In the genomic region with DNA sequence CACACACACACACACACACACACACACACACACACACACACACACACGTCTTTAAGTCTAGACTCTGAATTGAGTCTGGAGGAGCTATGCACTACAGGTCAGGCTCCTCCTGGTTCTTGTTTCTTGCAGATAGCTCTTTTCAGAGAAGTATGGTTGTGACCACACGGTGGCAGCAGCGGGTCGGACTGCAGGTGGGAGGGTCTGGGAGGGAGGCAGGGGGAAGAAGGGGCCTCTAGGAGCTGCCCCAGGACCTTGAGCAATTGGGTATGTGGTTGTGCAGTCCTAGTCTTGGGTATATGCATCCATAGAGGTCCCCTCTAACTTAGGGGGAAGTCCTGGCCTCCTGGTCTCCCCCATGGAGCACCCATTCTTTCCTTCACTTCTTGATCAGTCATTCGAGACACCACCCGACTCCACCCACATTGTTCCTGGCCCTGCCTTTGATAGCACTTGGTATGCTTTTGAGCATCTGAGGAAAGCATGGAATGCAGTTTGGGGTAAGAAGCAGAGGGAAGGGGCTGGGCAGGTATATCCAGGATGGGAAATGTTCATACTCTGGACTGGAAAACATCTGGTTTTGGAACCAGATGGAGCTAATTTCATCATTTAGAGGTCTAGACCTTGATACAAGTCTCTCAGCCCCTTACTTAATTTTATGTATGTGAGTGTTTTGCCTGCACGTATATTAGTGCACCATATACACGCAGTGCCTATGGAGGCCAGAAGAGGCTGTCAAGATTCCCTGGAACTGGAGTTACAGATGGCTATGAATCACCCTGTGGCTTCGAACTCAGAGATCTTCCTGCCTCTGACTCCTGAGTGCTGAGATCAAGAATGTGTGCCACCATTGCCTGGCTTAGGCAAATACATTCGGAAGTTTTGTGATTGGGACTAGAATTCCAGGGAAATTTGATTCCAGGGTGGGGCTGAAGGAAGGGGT, we compare ENCODE assay signal across 8 mouse cellular contexts. TPM values are rescaled to one million over a fixed set of nuclear protein-coding genes. Genes with fewer than 3 reads are reported as not detected.
A peak's percentile ranks its signal among the peaks of the same experiment; 100 is the strongest.
DNase-seq lines count a peak whose midpoint lies in the region; ATAC-seq and TF ChIP-seq lines count a peak whose summit lies in the region.

No protein-coding gene starts in this region.

- no peaks in the 10 kb centered on the region for H3K27me3 ChIP-seq in forebrain, embryonic 14.5 days (replicated peaks; ENCODE audit: control insufficient read depth, insufficient read depth, low read length)
- H3K27me3 ChIP-seq in forebrain, embryonic 16.5 days (replicated peaks; ENCODE audit: control insufficient read depth, insufficient read depth, low read length) = no peaks in the 10 kb centered on the region
- H3K27me3 ChIP-seq in forebrain, postnatal 0 days (ENCODE audit: insufficient read depth, low read length) = no peaks in the 10 kb centered on the region
- no peaks in the 10 kb centered on the region for H3K27me3 ChIP-seq in spleen, adult 2 months (ENCODE audit: control insufficient read depth, insufficient read depth, low read length)

- H3K36me3 ChIP-seq in forebrain, embryonic 14.5 days (ENCODE audit: control insufficient read depth, insufficient read depth, low read length) = 0 out of 2 replicates have a peak, but pooled peaks cover 4% of the 10 kb centered on the region
- H3K36me3 ChIP-seq in forebrain, embryonic 16.5 days (ENCODE audit: control insufficient read depth, insufficient read depth) = no peaks in the 10 kb centered on the region
- no peaks in the 10 kb centered on the region for H3K36me3 ChIP-seq in forebrain, postnatal 0 days (ENCODE audit: insufficient read depth)
- H3K36me3 ChIP-seq in spleen, adult 2 months (ENCODE audit: control insufficient read depth, insufficient read depth, low read length) = no peaks in the 10 kb centered on the region

- no peak overlapping the region for H3K4me3 ChIP-seq in forebrain, embryonic 14.5 days (ENCODE audit: low read depth, low read length)
- no peak overlapping the region for H3K4me3 ChIP-seq in forebrain, embryonic 16.5 days (replicated peaks; ENCODE audit: low read length)
- no peak overlapping the region for H3K4me3 ChIP-seq in forebrain, postnatal 0 days (ENCODE audit: low read depth, low read length)
- no peak overlapping the region for H3K4me3 ChIP-seq in spleen, adult 2 months (ENCODE audit: extremely low read depth, insufficient read depth, insufficient read length)

- no peak overlapping the region for H3K9ac ChIP-seq in forebrain, embryonic 14.5 days (ENCODE audit: low read length)
- no peak overlapping the region for H3K9ac ChIP-seq in forebrain, embryonic 16.5 days (replicated peaks; ENCODE audit: low read depth, low read length)
- H3K9ac ChIP-seq in forebrain, postnatal 0 days = no peak overlapping the region

- no peaks in the 10 kb centered on the region for H3K9me3 ChIP-seq in forebrain, embryonic 14.5 days (replicated peaks; ENCODE audit: control insufficient read depth, low read length)
- no peaks in the 10 kb centered on the region for H3K9me3 ChIP-seq in forebrain, embryonic 16.5 days (ENCODE audit: control insufficient read depth, low read length)
- no peaks in the 10 kb centered on the region for H3K9me3 ChIP-seq in forebrain, postnatal 0 days (ENCODE audit: low read length)

- peak; percentile 63 for TF ChIP-seq CTCF in forebrain, postnatal 0 days (IDR thresholded peaks at IDR 0.05; ENCODE audit: low read depth)
- TF ChIP-seq CTCF in spleen, adult 2 months (IDR thresholded peaks at IDR 0.05; ENCODE audit: extremely low read depth, insufficient read depth, insufficient read length, insufficient replicate concordance) = peak; percentile 76; the same call in 1 of the 2 replicates

- H3K4me2 ChIP-seq in forebrain, embryonic 14.5 days (ENCODE audit: low read length) = no peak overlapping the region
- no peak overlapping the region for H3K4me2 ChIP-seq in forebrain, embryonic 16.5 days (ENCODE audit: low read length)
- H3K4me2 ChIP-seq in forebrain, postnatal 0 days (ENCODE audit: low read depth) = no peak overlapping the region

- TF ChIP-seq POLR2A in spleen, adult 2 months (IDR thresholded peaks at IDR 0.05; ENCODE audit: low read depth, low read length) = no peak

- peak; percentile 77 for DNase-seq in forebrain, embryonic 14.5 days (ENCODE audit: low spot score)
- DNase-seq in c-Kit-negative CD71-positive TER-119-positive erythroid progenitor cells, embryonic 14.5 days (ENCODE audit: low read depth, low spot score) = peak; percentile 62
- peak; percentile 50 for DNase-seq in forebrain, postnatal 0 days
- DNase-seq in kidney, adult 8-10 months = peak; percentile 54 to 77
- DNase-seq in lung, adult 18-20 months = peak; percentile 70 to 81
- DNase-seq in spleen, adult 2 months (ENCODE audit: low read depth in 1 of 2, low spot score in 2 of 2) = peak; percentile 64 to 71

- no peak overlapping the region for H3K27ac ChIP-seq in forebrain, embryonic 14.5 days (ENCODE audit: low read depth, low read length)
- H3K27ac ChIP-seq in forebrain, embryonic 16.5 days (ENCODE audit: low read length) = no peak overlapping the region
- no peak overlapping the region for H3K27ac ChIP-seq in forebrain, postnatal 0 days (ENCODE audit: low read depth, low read length)
- no peak overlapping the region for H3K27ac ChIP-seq in spleen, adult 2 months (ENCODE audit: insufficient read depth, low read length)

- H3K4me1 ChIP-seq in forebrain, embryonic 14.5 days (ENCODE audit: control insufficient read depth, insufficient read depth, low read length) = peaks cover 5% of the 10 kb centered on the region; the same call in 1 of the 2 replicates
- H3K4me1 ChIP-seq in forebrain, embryonic 16.5 days (replicated peaks; ENCODE audit: control insufficient read depth, insufficient read depth, low read length) = peaks cover 9% of the 10 kb centered on the region
- no peaks in the 10 kb centered on the region for H3K4me1 ChIP-seq in forebrain, postnatal 0 days (ENCODE audit: insufficient read depth)
- H3K4me1 ChIP-seq in spleen, adult 2 months (ENCODE audit: control insufficient read depth, insufficient read depth, insufficient read length) = no peaks in the 10 kb centered on the region

- 34% methylated on average over 10 of the region's 10 CpGs for WGBS in forebrain, embryonic 14.5 days
- WGBS in forebrain, embryonic 16.5 days = 33% methylated on average over 10 of the region's 10 CpGs
- WGBS in forebrain, postnatal 0 days = 31% methylated on average over 10 of the region's 10 CpGs
- WGBS in spleen, adult 2 months = 38% methylated on average over 10 of the region's 10 CpGs

- no peak for ATAC-seq in forebrain, embryonic 14.5 days
- no peak for ATAC-seq in forebrain, embryonic 16.5 days
- peak; percentile 50 for ATAC-seq in CD4-positive, CD25-positive, alpha-beta regulatory T cell, adult 4 months
- no peak for ATAC-seq in forebrain, postnatal 0 days

RNA-seq across cellular contexts. Expression of a gene that starts 2.7 kb away (rescaled TPM):
- polyA plus RNA-seq in forebrain, embryonic 14.5 days (2014; fragmentation: Nextera tagmentation; extraction: Ambion mirVana) = 84.4 and 90.2 TPM in 2 replicates
- 70.2 and 92.5 TPM in 2 replicates for polyA plus RNA-seq in forebrain, embryonic 16.5 days (2015; fragmentation: Nextera tagmentation; extraction: Ambion mirVana)
- polyA plus RNA-seq in CD4-positive, CD25-positive, alpha-beta regulatory T cell, adult 4 months (2017; shearing (Covaris generic)) = 10 to 100 TPM; 29.8 to 46.0 TPM
- total RNA-seq in forebrain, postnatal 0 days (2014; rRNA removed) = 80.1 and 108 TPM in 2 replicates
- polyA plus RNA-seq in forebrain, postnatal 0 days (2015; fragmentation: Nextera tagmentation; extraction: Ambion mirVana) = 84.3 and 96.8 TPM in 2 replicates
- 12.2 and 15.1 TPM in 2 replicates for polyA plus RNA-seq in spleen, adult 2 months (2012; rRNA removed)

RNA-seq across cellular contexts. Expression of a gene that starts 20.5 kb away (rescaled TPM):
- polyA plus RNA-seq in forebrain, embryonic 14.5 days (2014; fragmentation: Nextera tagmentation; extraction: Ambion mirVana) = 7.7 and 8.3 TPM in 2 replicates
- 11.1 and 14.4 TPM in 2 replicates for polyA plus RNA-seq in forebrain, embryonic 16.5 days (2015; fragmentation: Nextera tagmentation; extraction: Ambion mirVana)
- polyA plus RNA-seq in CD4-positive, CD25-positive, alpha-beta regulatory T cell, adult 4 months (2017; shearing (Covaris generic)) = 10 to 100 TPM; 41.4 to 52.4 TPM
- total RNA-seq in forebrain, postnatal 0 days (2014; rRNA removed) = 16.9 and 21.6 TPM in 2 replicates
- polyA plus RNA-seq in forebrain, postnatal 0 days (2015; fragmentation: Nextera tagmentation; extraction: Ambion mirVana) = 16.9 and 27.8 TPM in 2 replicates
- 47.0 and 54.2 TPM in 2 replicates for polyA plus RNA-seq in spleen, adult 2 months (2012; rRNA removed)

RNA-seq across cellular contexts. Expression of a gene that starts 27.0 kb away (rescaled TPM):
- 35.2 and 41.1 TPM in 2 replicates for polyA plus RNA-seq in forebrain, embryonic 14.5 days (2014; fragmentation: Nextera tagmentation; extraction: Ambion mirVana)
- polyA plus RNA-seq in forebrain, embryonic 16.5 days (2015; fragmentation: Nextera tagmentation; extraction: Ambion mirVana) = 40.0 and 43.7 TPM in 2 replicates
- 1 to 10 TPM; 6.0 to 7.9 TPM for polyA plus RNA-seq in CD4-positive, CD25-positive, alpha-beta regulatory T cell, adult 4 months (2017; shearing (Covaris generic))
- total RNA-seq in forebrain, postnatal 0 days (2014; rRNA removed) = 62.5 and 72.1 TPM in 2 replicates
- polyA plus RNA-seq in forebrain, postnatal 0 days (2015; fragmentation: Nextera tagmentation; extraction: Ambion mirVana) = 42.5 and 43.5 TPM in 2 replicates
- 58.2 and 111 TPM in 2 replicates for polyA plus RNA-seq in spleen, adult 2 months (2012; rRNA removed)

RNA-seq across cellular contexts. Expression of a gene that starts 38.8 kb away (rescaled TPM):
- polyA plus RNA-seq in forebrain, embryonic 14.5 days (2014; fragmentation: Nextera tagmentation; extraction: Ambion mirVana) = 9.9 and 11.8 TPM in 2 replicates
- polyA plus RNA-seq in forebrain, embryonic 16.5 days (2015; fragmentation: Nextera tagmentation; extraction: Ambion mirVana) = 14.4 and 17.2 TPM in 2 replicates
- polyA plus RNA-seq in CD4-positive, CD25-positive, alpha-beta regulatory T cell, adult 4 months (2017; shearing (Covaris generic)) = 10 to 100 TPM; 33.2 to 35.2 TPM
- total RNA-seq in forebrain, postnatal 0 days (2014; rRNA removed) = 15.8 and 19.8 TPM in 2 replicates
- polyA plus RNA-seq in forebrain, postnatal 0 days (2015; fragmentation: Nextera tagmentation; extraction: Ambion mirVana) = 11.3 and 11.8 TPM in 2 replicates
- 49.0 and 54.8 TPM in 2 replicates for polyA plus RNA-seq in spleen, adult 2 months (2012; rRNA removed)

RNA-seq across cellular contexts. Expression of a gene that starts 38.8 kb away (rescaled TPM):
- 200 and 269 TPM in 2 replicates for polyA plus RNA-seq in forebrain, embryonic 14.5 days (2014; fragmentation: Nextera tagmentation; extraction: Ambion mirVana)
- polyA plus RNA-seq in forebrain, embryonic 16.5 days (2015; fragmentation: Nextera tagmentation; extraction: Ambion mirVana) = 139 and 156 TPM in 2 replicates
- 10 to 100 TPM; 21.6 to 40.2 TPM for polyA plus RNA-seq in CD4-positive, CD25-positive, alpha-beta regulatory T cell, adult 4 months (2017; shearing (Covaris generic))
- total RNA-seq in forebrain, postnatal 0 days (2014; rRNA removed) = 24.5 and 27.3 TPM in 2 replicates
- polyA plus RNA-seq in forebrain, postnatal 0 days (2015; fragmentation: Nextera tagmentation; extraction: Ambion mirVana) = 93.9 and 109 TPM in 2 replicates
- polyA plus RNA-seq in spleen, adult 2 months (2012; rRNA removed) = 20.6 and 21.3 TPM in 2 replicates
